ENCODE assay signal across 17 mouse cellular contexts in the genomic region with DNA sequence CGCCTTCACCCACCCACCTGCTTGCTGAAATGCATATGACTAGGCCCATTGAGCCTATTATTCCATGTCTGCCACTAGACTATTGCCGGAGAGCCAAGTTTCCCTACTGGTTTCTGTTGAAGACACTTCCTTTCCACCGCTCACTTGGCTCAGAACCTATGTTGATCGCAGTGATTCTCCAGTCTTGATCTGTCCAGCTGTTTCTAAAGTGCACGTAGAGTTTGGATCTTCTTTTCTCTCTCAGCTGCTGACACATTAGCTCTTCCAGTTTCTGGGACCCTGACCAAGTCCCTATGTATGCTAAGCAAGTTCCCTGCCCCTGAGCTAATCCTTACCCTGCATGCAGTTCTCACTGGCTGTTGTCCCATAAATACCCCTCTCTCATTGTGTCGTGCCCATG.
"Had no signal": no experiment of that assay in that cellular context is flagged by ENCODE, and none has a peak within 500 bp of the region (broad histone marks: within the 10 kb centered on the region; RNA-seq: fewer than 3 reads in every experiment).

No protein-coding gene starts in this region.

- ATAC-seq: liver, postnatal 0 days; midbrain, embryonic 13.5 days; midbrain, embryonic 15.5 days had no signal

- H3K27ac ChIP-seq: liver, embryonic 13.5 days; liver, embryonic 15.5 days; macrophage; midbrain, embryonic 13.5 days; midbrain, embryonic 15.5 days; neural tube, embryonic 12.5 days; stomach, embryonic 15.5 days; stomach, postnatal 0 days had no signal

- H3K27me3 ChIP-seq: liver, embryonic 13.5 days; liver, embryonic 15.5 days; midbrain, embryonic 13.5 days; midbrain, embryonic 15.5 days; neural tube, embryonic 12.5 days; stomach, embryonic 15.5 days had no signal

- DNase-seq: liver; liver, embryonic 13.5 days; liver, postnatal 0 days; right cerebral cortex, postnatal 14 days; thymus, adult 2 months; thymus, postnatal 25 days; thymus, postnatal 4 days had no signal

- H3K4me3 ChIP-seq: liver, embryonic 13.5 days; liver, embryonic 15.5 days; megakaryocyte, embryonic 14.5 days; midbrain, embryonic 13.5 days; midbrain, embryonic 15.5 days; neural tube, embryonic 12.5 days; stomach, embryonic 15.5 days had no signal

- H3K4me2 ChIP-seq: liver, embryonic 11.5 days; liver, embryonic 13.5 days; liver, embryonic 15.5 days; midbrain, embryonic 11.5 days; midbrain, embryonic 13.5 days; midbrain, embryonic 15.5 days; neural tube, embryonic 12.5 days; stomach, embryonic 15.5 days had no signal

- H3K36me3 ChIP-seq: liver, embryonic 13.5 days; liver, embryonic 15.5 days; stomach, embryonic 15.5 days had no signal

- H3K9me3 ChIP-seq: liver, embryonic 13.5 days; liver, embryonic 15.5 days; midbrain, embryonic 13.5 days; midbrain, embryonic 15.5 days; neural tube, embryonic 12.5 days; stomach, embryonic 15.5 days had no signal

- H3K4me1 ChIP-seq: liver, embryonic 15.5 days; midbrain, embryonic 13.5 days; midbrain, embryonic 15.5 days; neural tube, embryonic 12.5 days; stomach, embryonic 15.5 days had no signal

- H3K9ac ChIP-seq: liver, embryonic 13.5 days; liver, embryonic 15.5 days; liver, postnatal 0 days; midbrain, embryonic 13.5 days; midbrain, embryonic 15.5 days; neural tube, embryonic 12.5 days; stomach, embryonic 15.5 days had no signal
